Mouse (Mus musculus): Measurements from ENCODE around the gene Pgam5. TPM values are rescaled to one million over a fixed set of nuclear protein-coding genes. Genes with fewer than 3 reads are reported as not detected.
A peak's percentile ranks its signal among the peaks of the same experiment; 100 is the strongest.

The Pgam5 gene
- total and polyA plus RNA-seq, 3 experiments, result 62.8 to 128 (median 64.8) TPM

- no peak overlapping the region for H3K27ac ChIP-seq (ENCODE audit: insufficient read depth, low read depth)
- no peak overlapping the region for H3K9ac ChIP-seq (ENCODE audit: insufficient read depth, low read depth)
- dilution Hi-C loops (cut with MboI; ENCODE audit: extremely low pct_ligation_motif_present, extremely low pct_unique_long_range_greater_than_20kb, low sequenced_read_pairs), result no loop called here
- H3K36me3 ChIP-seq (replicated peaks in 1 of 2; ENCODE audit: control insufficient read depth in 1 of 2, insufficient read depth in 1 of 2, low read length in 1 of 2), result peaks cover 76 to 94% of the 10 kb centered on the region in 2 experiments
- no peak overlapping the region for H3K4me3 ChIP-seq (replicated peaks in 1 of 3; ENCODE audit: low read depth in 2 of 3, low read length in 2 of 3, poor library complexity in 1 of 3)
- no peak overlapping the region for H3K4me2 ChIP-seq (ENCODE audit: insufficient read depth, low read depth, poor library complexity, severe bottlenecking)
- no peak for TF ChIP-seq MYC (IDR thresholded peaks at IDR 0.05; ENCODE audit: low read depth, low read length)
- TF ChIP-seq CTCF (conservative IDR thresholded peaks at IDR 0.05 in 1 of 2, IDR thresholded peaks at IDR 0.05 in 1 of 2; ENCODE audit: low read depth in 2 of 2, low read length in 2 of 2), result 0 out of 4 replicates have a peak, but pooled peaks of 1 of the 2 experiments have one; percentile 5
- no peaks in the 10 kb centered on the region for H3K27me3 ChIP-seq (replicated peaks)
- H3K79me2 ChIP-seq (replicated peaks; ENCODE audit: control insufficient read depth, extremely low read depth, insufficient read depth, poor library complexity, severe bottlenecking), result no peaks in the 10 kb centered on the region; the same call in 1 of the 2 replicates
- peaks cover 0 to 16% of the 10 kb centered on the region in 2 experiments; a peak in 2 of 4 replicates for H3K4me1 ChIP-seq (ENCODE audit: control insufficient read depth in 1 of 2, insufficient read depth in 2 of 2)
- in situ Hi-C loops (cut with MboI; ENCODE audit: low pct_ligation_motif_present, low pct_unique_long_range_greater_than_20kb, low sequenced_read_pairs), result no loop called here
- H3K9me3 ChIP-seq (replicated peaks; ENCODE audit: low read length), result no peaks in the 10 kb centered on the region
- no peak for DNase-seq (ENCODE audit: extremely low read depth)
These were observed 30.9 kb upstream of the Pgam5 start for GRCm38 (mm10) chr5:110300591-110300990.

- Histone ChIP-seq H3K27ac (ENCODE audit: insufficient read depth, low read depth) (no peak overlapping the region), H3K4me2 (ENCODE audit: insufficient read depth, low read depth, poor library complexity, severe bottlenecking) (no peak overlapping the region), H3K79me2 (replicated peaks; ENCODE audit: control insufficient read depth, extremely low read depth, insufficient read depth, poor library complexity, severe bottlenecking) (no peaks in the 10 kb centered on the region; the same call in 1 of the 2 replicates), H3K9me3 (replicated peaks; ENCODE audit: low read length) (no peaks in the 10 kb centered on the region), H3K4me1 (ENCODE audit: control insufficient read depth in 1 of 2, insufficient read depth in 2 of 2) (peaks cover 0 to 18% of the 10 kb centered on the region in 2 experiments; a peak in 2 of 4 replicates), H3K4me3 (replicated peaks in 1 of 3; ENCODE audit: low read depth in 2 of 3, low read length in 2 of 3, poor library complexity in 1 of 3) (no peak overlapping the region), H3K27me3 (replicated peaks) (no peaks in the 10 kb centered on the region), H3K9ac (ENCODE audit: insufficient read depth, low read depth) (no peak overlapping the region), H3K36me3 (replicated peaks in 1 of 2; ENCODE audit: control insufficient read depth in 1 of 2, insufficient read depth in 1 of 2, low read length in 1 of 2) (peaks cover 69 to 92% of the 10 kb centered on the region in 2 experiments)
- dilution Hi-C loops (cut with MboI; ENCODE audit: extremely low pct_ligation_motif_present, extremely low pct_unique_long_range_greater_than_20kb, low sequenced_read_pairs) (no loop called here), in situ Hi-C loops (cut with MboI; ENCODE audit: low pct_ligation_motif_present, low pct_unique_long_range_greater_than_20kb, low sequenced_read_pairs) (no loop called here)
- TF ChIP-seq EP300 (IDR thresholded peaks at IDR 0.05; ENCODE audit: low read length), result no peak
- TF ChIP-seq ZKSCAN1 (IDR thresholded peaks at IDR 0.05; ENCODE audit: borderline replicate concordance, low read depth, low read length), result no peak
- TF ChIP-seq SIN3A (IDR thresholded peaks at IDR 0.05; ENCODE audit: low read length), result no peak
- TF ChIP-seq USF1 (IDR thresholded peaks at IDR 0.05; ENCODE audit: low read depth, low read length), result no peak
- TF ChIP-seq TBP (conservative IDR thresholded peaks at IDR 0.05; ENCODE audit: low read depth, low read length), result no peak
- no peak for TF ChIP-seq ETS1 (conservative IDR thresholded peaks at IDR 0.05; ENCODE audit: low read depth, low read length)
- DNase-seq (ENCODE audit: extremely low read depth), result no peak
These were observed 26.9 kb upstream of the Pgam5 start for GRCm38 (mm10) chr5:110296637-110297036.

- H3K36me3 ChIP-seq (replicated peaks in 1 of 2; ENCODE audit: control insufficient read depth in 1 of 2, insufficient read depth in 1 of 2, low read length in 1 of 2), result peaks cover 53 to 80% of the 10 kb centered on the region in 2 experiments
- DNase-seq (ENCODE audit: extremely low read depth), result no peak
- no peak overlapping the region for H3K4me3 ChIP-seq (replicated peaks in 1 of 3; ENCODE audit: low read depth in 2 of 3, low read length in 2 of 3, poor library complexity in 1 of 3)
- H3K9ac ChIP-seq (ENCODE audit: insufficient read depth, low read depth), result no peak overlapping the region
- in situ Hi-C loops (cut with MboI; ENCODE audit: low pct_ligation_motif_present, low pct_unique_long_range_greater_than_20kb, low sequenced_read_pairs), result no loop called here
- no peak overlapping the region for H3K4me2 ChIP-seq (ENCODE audit: insufficient read depth, low read depth, poor library complexity, severe bottlenecking)
- dilution Hi-C loops (cut with MboI; ENCODE audit: extremely low pct_ligation_motif_present, extremely low pct_unique_long_range_greater_than_20kb, low sequenced_read_pairs), result no loop called here
- peaks cover 10% of the 10 kb centered on the region for H3K79me2 ChIP-seq (replicated peaks; ENCODE audit: control insufficient read depth, extremely low read depth, insufficient read depth, poor library complexity, severe bottlenecking)
- TF ChIP-seq TBP (conservative IDR thresholded peaks at IDR 0.05; ENCODE audit: low read depth, low read length), result no peak
- TF ChIP-seq MAFK (IDR thresholded peaks at IDR 0.05; ENCODE audit: insufficient replicate concordance, low read length), result no peak
- TF ChIP-seq MAZ (IDR thresholded peaks at IDR 0.05; ENCODE audit: low read depth, low read length), result no peak
- TF ChIP-seq SIN3A (IDR thresholded peaks at IDR 0.05; ENCODE audit: low read length), result no peak
- no peak for TF ChIP-seq ZMIZ1 (IDR thresholded peaks at IDR 0.05; ENCODE audit: low read depth, low read length)
- TF ChIP-seq CTCF (conservative IDR thresholded peaks at IDR 0.05 in 1 of 2, IDR thresholded peaks at IDR 0.05 in 1 of 2; ENCODE audit: low read depth in 2 of 2, low read length in 2 of 2), result no peak
- TF ChIP-seq POLR2A (IDR thresholded peaks at IDR 0.05; ENCODE audit: low read depth, low read length), result no peak
- no peak for TF ChIP-seq GABPA (IDR thresholded peaks at IDR 0.05; ENCODE audit: insufficient replicate concordance, low read depth, low read length)
- no peak for TF ChIP-seq E2F4 (IDR thresholded peaks at IDR 0.05; ENCODE audit: insufficient replicate concordance, low read depth, low read length)
- TF ChIP-seq NRF1 (IDR thresholded peaks at IDR 0.05; ENCODE audit: low read depth, low read length), result no peak
- TF ChIP-seq ZC3H11A (IDR thresholded peaks at IDR 0.05; ENCODE audit: low read depth, low read length), result no peak
- no peak for TF ChIP-seq CHD1 (IDR thresholded peaks at IDR 0.05; ENCODE audit: low read depth, low read length)
- no peak for TF ChIP-seq CHD2 (IDR thresholded peaks at IDR 0.05; ENCODE audit: low read length)
- H3K27me3 ChIP-seq (replicated peaks), result no peaks in the 10 kb centered on the region
- no peaks in the 10 kb centered on the region for H3K9me3 ChIP-seq (replicated peaks; ENCODE audit: low read length)
- H3K4me1 ChIP-seq (ENCODE audit: control insufficient read depth in 1 of 2, insufficient read depth in 2 of 2), result peaks cover 5 to 13% of the 10 kb centered on the region in 2 experiments; a peak in 3 of 4 replicates
- H3K27ac ChIP-seq (ENCODE audit: insufficient read depth, low read depth), result no peak overlapping the region
These were observed 21.9 kb upstream of the Pgam5 start for GRCm38 (mm10) chr5:110291649-110292048.
